Mouse (Mus musculus): Measurements from ENCODE around the gene 2900026A02Rik. TPM values are rescaled to one million over a fixed set of nuclear protein-coding genes. Genes with fewer than 3 reads are reported as not detected.

The 2900026A02Rik gene
- total RNA-seq (2021): 10 to 100 TPM; 40.1 to 41.4 TPM

- intact Hi-C loops (cut with DNase I): no loop called here
Measured at GRCm38 (mm10) chr5:113221147-113221865, at the start of gene 2900026A02Rik. Gene 2900026A02Rik, minus strand, starts transcription at chr5:113221236.

GRCm38 (mm10) chr5:113270043-113270442, 49.0 kb upstream of the 2900026A02Rik start:
- no peak for DNase-seq
- intact Hi-C loops (cut with DNase I): no loop called here

More at GRCm38 (mm10) chr5:113221147-113221865, at the start of gene 2900026A02Rik:
- DNase-seq: peak; percentile 83

- no peak for DNase-seq
- intact Hi-C loops (cut with DNase I): no loop called here
Measured at GRCm38 (mm10) chr5:113268246-113268645, 47.2 kb upstream of the 2900026A02Rik start.

GRCm38 (mm10) chr5:113265637-113266036, 44.6 kb upstream of the 2900026A02Rik start:
- DNase-seq: no peak
- intact Hi-C loops (cut with DNase I): no loop called here

GRCm38 (mm10) chr5:113250806-113251205, 29.8 kb upstream of the 2900026A02Rik start:
- DNase-seq: no peak
- intact Hi-C loops (cut with DNase I): no loop called here

- DNase-seq: no peak
- intact Hi-C loops (cut with DNase I): no loop called here
Measured at GRCm38 (mm10) chr5:113249263-113249930, 28.4 kb upstream of the 2900026A02Rik start.

- intact Hi-C loops (cut with DNase I): no loop called here
- DNase-seq: no peak
Measured at GRCm38 (mm10) chr5:113230196-113230595, 9.2 kb upstream of the 2900026A02Rik start.

GRCm38 (mm10) chr5:113226632-113227102, 5.6 kb upstream of the 2900026A02Rik start, which contains the start of gene Tmem211:
Gene Tmem211, plus strand, starts transcription at chr5:113226909.
- DNase-seq: peak; percentile 92
- intact Hi-C loops (cut with DNase I): loop anchor here (2.0 kb wide), 1 partner anchor 126 kb away; no protein-coding TSS in a partner anchor

- intact Hi-C loops (cut with DNase I): loop anchor here (2.0 kb wide), 2 partner anchors 45 to 125 kb away; no protein-coding TSS in a partner anchor
- DNase-seq: peak; percentile 21
Measured at GRCm38 (mm10) chr5:113225686-113226435, 4.8 kb upstream of the 2900026A02Rik start.

GRCm38 (mm10) chr5:113225271-113225670, 4.2 kb upstream of the 2900026A02Rik start:
- peak; percentile 30 for DNase-seq
- intact Hi-C loops (cut with DNase I): loop anchor here (2.0 kb wide), 1 partner anchor 44 kb away; no protein-coding TSS in a partner anchor

GRCm38 (mm10) chr5:113223888-113224287, 2.9 kb upstream of the 2900026A02Rik start:
- intact Hi-C loops (cut with DNase I): loop anchor here (2.0 kb wide), 1 partner anchor 43 kb away; no protein-coding TSS in a partner anchor
- DNase-seq: no peak

- DNase-seq: peak; percentile 21
- intact Hi-C loops (cut with DNase I): no loop called here
Measured at GRCm38 (mm10) chr5:113220383-113221146, 471 bp downstream of the 2900026A02Rik start.

GRCm38 (mm10) chr5:113219876-113220275, 1.2 kb downstream of the 2900026A02Rik start:
- intact Hi-C loops (cut with DNase I): no loop called here
- DNase-seq: no peak

GRCm38 (mm10) chr5:113219450-113219849, 1.6 kb downstream of the 2900026A02Rik start:
- intact Hi-C loops (cut with DNase I): no loop called here
- no peak for DNase-seq

GRCm38 (mm10) chr5:113218617-113219235, 2.3 kb downstream of the 2900026A02Rik start:
- no peak for DNase-seq
- intact Hi-C loops (cut with DNase I): no loop called here

- no peak for DNase-seq
- intact Hi-C loops (cut with DNase I): no loop called here
Measured at GRCm38 (mm10) chr5:113217076-113217475, 4.0 kb downstream of the 2900026A02Rik start.

GRCm38 (mm10) chr5:113216328-113216960, 4.6 kb downstream of the 2900026A02Rik start:
- DNase-seq: no peak
- intact Hi-C loops (cut with DNase I): no loop called here

GRCm38 (mm10) chr5:113215610-113216011, 5.4 kb downstream of the 2900026A02Rik start:
- intact Hi-C loops (cut with DNase I): no loop called here
- DNase-seq: no peak

GRCm38 (mm10) chr5:113214455-113214854, 6.6 kb downstream of the 2900026A02Rik start:
- intact Hi-C loops (cut with DNase I): no loop called here
- peak; percentile 30 for DNase-seq
